Mouse (Mus musculus) liver, embryonic 15.5 days (tissue): Measurements from ENCODE around the gene Abca4. TPM values are rescaled to one million over a fixed set of nuclear protein-coding genes. Genes with fewer than 3 reads are reported as not detected.
A peak's percentile ranks its signal among the peaks of the same experiment; 100 is the strongest.

Source experiments
- ATAC-seq: fragments of 200-750 bp; cut with Nextera tagmentation; 2 replicates; pipeline ENCODE4 v1.8.0; 2017; ENCODE audit warnings: moderate number of reproducible peaks, mild to moderate bottlenecking, moderate library complexity; ENCODE audit not compliant: insufficient read depth
- H3K27ac ChIP-seq: fragments of 300-500 bp; sonication (generic); replicated peaks from 2 replicates; pipeline ENCODE4 v1.5.1; 2015; ENCODE audit warnings: mild to moderate bottlenecking, inconsistent platforms
- H3K27me3 ChIP-seq: fragments of 300-500 bp; sonication (generic); 2 replicates; pipeline ENCODE4 v1.6.1; 2015; ENCODE audit warnings: mild to moderate bottlenecking, inconsistent platforms
- H3K36me3 ChIP-seq: fragments of 300-500 bp; sonication (generic); replicated peaks from 2 replicates; pipeline ENCODE4 v1.6.1; 2015; ENCODE audit warnings: moderate library complexity, mild to moderate bottlenecking, inconsistent platforms
- H3K4me1 ChIP-seq: fragments of 300-500 bp; sonication (generic); replicated peaks from 2 replicates; pipeline ENCODE4 v1.6.1; 2015; ENCODE audit warnings: inconsistent platforms
- H3K4me2 ChIP-seq: fragments of 300-500 bp; sonication (generic); 2 replicates; pipeline ENCODE4 v1.6.1; 2015; ENCODE audit warnings: moderate library complexity, mild to moderate bottlenecking, inconsistent platforms
- H3K4me3 ChIP-seq: fragments of 300-500 bp; sonication (generic); replicated peaks from 2 replicates; pipeline ENCODE4 v1.5.1; 2015; ENCODE audit warnings: mild to moderate bottlenecking, inconsistent platforms
- H3K9ac ChIP-seq: fragments of 300-500 bp; sonication (generic); 2 replicates; pipeline ENCODE4 v1.6.1; 2015; ENCODE audit warnings: moderate library complexity, mild to moderate bottlenecking, inconsistent platforms
- H3K9me3 ChIP-seq: fragments of 300-500 bp; sonication (generic); replicated peaks from 2 replicates; pipeline ENCODE4 v1.6.1; 2016; ENCODE audit warnings: inconsistent platforms
- whole genome bisulfite sequencing: fragments of 180-500 bp; shearing (Covaris S2); methylation state at CpG from one replicate; pipeline ENCODE4 v1.1.7; 2015; ENCODE audit warnings: mixed read lengths; ENCODE audit not compliant: insufficient replicate concordance; 5-methylcytosine and 5-hydroxymethylcytosine counted together
- polyA plus RNA-seq: library from polyadenylated mRNA; unstranded; fragments of >200 nt; fragmentation: Nextera tagmentation; extraction: Ambion mirVana; gene quantifications from 2 replicates; pipeline ENCODE4 v1.2.1, GENCODE M21; 2015

Abca4 gene
- polyA plus RNA-seq, 1 experiment from 2014 or later, result 0.26 TPM

DNA sequence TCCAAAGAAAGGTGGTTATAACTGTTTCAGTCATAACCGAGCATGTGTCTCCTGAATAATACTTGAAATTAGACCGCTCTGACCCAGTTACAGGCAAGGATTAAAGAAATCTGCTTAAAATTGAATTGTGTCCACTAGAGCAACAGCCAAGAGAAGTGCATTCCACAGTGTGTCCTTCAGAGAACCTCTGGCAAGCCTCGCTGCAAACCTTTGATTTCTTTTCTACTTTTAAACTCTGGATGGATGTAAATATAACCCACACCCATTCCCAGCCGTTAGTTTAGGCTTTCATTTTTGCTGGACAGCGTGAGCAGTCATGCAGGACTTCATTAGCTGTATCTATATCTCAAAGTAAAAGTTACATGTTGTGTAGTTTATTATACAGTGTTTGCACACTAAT lies 17.6 kb upstream of the Abca4 start:
- H3K27me3 ChIP-seq, result no peaks in the 10 kb centered on the region
- H3K27ac ChIP-seq, result no peak overlapping the region
- H3K4me2 ChIP-seq, result no peak overlapping the region
- H3K9me3 ChIP-seq, result no peaks in the 10 kb centered on the region
- whole genome bisulfite sequencing, result 54% methylated on average over 5 of the region's 5 CpGs
- 0 out of 2 replicates have a peak, but pooled peaks cover 3% of the 10 kb centered on the region for H3K4me1 ChIP-seq
- H3K9ac ChIP-seq, result no peak overlapping the region
- no peak for ATAC-seq
- no peaks in the 10 kb centered on the region for H3K36me3 ChIP-seq
- no peak overlapping the region for H3K4me3 ChIP-seq

DNA sequence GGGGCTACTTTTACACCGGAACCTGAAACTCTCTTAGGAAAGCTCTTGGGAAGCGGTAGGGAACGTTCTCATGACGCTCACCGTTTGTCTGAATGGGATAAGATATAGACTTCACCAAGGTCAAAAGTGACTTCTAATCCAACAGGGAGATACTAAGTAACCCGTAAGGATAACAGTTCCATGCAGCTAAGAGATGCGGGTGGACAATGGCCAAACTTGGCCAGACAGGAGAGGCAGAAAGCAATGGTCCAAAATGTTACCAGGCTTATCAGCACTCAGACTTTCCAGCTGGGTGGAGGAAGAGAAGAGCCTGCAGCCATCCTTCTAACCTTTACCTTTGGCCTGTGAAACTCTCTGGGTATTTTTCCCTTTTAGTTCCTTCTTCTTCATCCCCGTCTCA lies 16.5 kb upstream of the Abca4 start:
- Histone ChIP-seq H3K4me2 (no peak overlapping the region), H3K27me3 (no peaks in the 10 kb centered on the region), H3K9ac (no peak overlapping the region), H3K36me3 (no peaks in the 10 kb centered on the region), H3K4me3 (no peak overlapping the region), H3K9me3 (no peaks in the 10 kb centered on the region), H3K27ac (no peak overlapping the region), H3K4me1 (0 out of 2 replicates have a peak, but pooled peaks cover 3% of the 10 kb centered on the region)
- ATAC-seq, result no peak
- WGBS, result 75% methylated on average over 8 of the region's 8 CpGs

DNA sequence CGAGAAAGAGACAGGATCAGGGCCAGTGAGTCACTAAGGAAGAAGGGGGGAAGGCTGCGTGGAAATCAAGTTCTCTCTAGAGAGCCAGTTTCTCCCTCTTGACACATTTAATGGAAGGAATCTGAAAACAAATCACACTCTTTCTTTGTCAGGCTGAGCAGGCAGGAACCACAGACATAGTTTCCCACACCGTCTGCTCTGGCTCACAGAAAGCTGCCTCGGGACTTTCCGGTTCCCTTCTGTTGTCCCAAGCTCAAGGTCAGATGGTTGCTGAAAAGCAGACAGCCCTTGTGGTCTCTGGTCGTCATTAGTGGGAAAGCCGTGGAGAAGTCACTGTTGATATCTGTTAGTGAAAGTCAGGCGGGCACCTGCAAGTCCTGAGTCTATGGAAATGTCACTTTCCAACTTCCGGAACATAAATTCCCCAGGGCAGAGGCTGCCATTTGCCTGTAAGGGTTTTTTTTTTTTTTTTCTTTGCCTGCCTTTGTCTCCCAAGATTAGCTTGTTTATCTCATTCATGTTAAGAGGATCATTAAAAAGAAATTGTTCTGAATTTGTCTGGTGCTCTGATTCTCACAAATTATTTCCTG lies 10.9 kb upstream of the Abca4 start:
- Histone ChIP-seq H3K27me3 (no peaks in the 10 kb centered on the region), H3K9me3 (no peaks in the 10 kb centered on the region), H3K36me3 (no peaks in the 10 kb centered on the region), H3K4me1 (0 out of 2 replicates have a peak, but pooled peaks cover 7% of the 10 kb centered on the region), H3K9ac (no peak overlapping the region), H3K27ac (no peak overlapping the region), H3K4me2 (no peak overlapping the region), H3K4me3 (no peak overlapping the region)
- ATAC-seq, result 0 out of 2 replicates have a peak, but pooled peaks have one; percentile 15
- 51% methylated on average over 9 of the region's 9 CpGs for WGBS

DNA sequence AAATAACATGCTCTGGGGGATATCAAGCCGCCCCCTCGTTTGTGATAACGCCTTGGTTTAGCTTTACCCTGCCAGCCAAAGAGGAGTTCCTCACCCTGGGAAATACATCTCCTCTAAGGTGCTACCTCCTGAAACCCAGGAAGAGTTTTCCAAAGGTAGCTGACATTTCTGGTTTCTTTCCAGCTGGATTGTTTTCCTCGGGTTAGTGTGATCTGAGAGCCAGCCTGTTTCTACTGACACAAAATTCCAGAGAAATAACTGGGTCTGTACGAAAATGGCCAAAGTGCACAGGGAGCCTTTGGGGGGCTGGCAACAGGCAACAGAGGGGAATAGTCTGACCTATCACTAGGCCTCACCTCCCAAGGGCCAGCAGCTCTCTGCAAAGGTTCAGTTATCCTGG lies 10.0 kb upstream of the Abca4 start:
- no peak for ATAC-seq
- no peak overlapping the region for H3K4me2 ChIP-seq
- no peak overlapping the region for H3K27ac ChIP-seq
- no peak overlapping the region for H3K4me3 ChIP-seq
- H3K36me3 ChIP-seq, result no peaks in the 10 kb centered on the region
- no peaks in the 10 kb centered on the region for H3K9me3 ChIP-seq
- 0 out of 2 replicates have a peak, but pooled peaks cover 7% of the 10 kb centered on the region for H3K4me1 ChIP-seq
- no peak overlapping the region for H3K9ac ChIP-seq
- H3K27me3 ChIP-seq, result no peaks in the 10 kb centered on the region
- WGBS, result 61% methylated on average over 5 of the region's 5 CpGs

DNA sequence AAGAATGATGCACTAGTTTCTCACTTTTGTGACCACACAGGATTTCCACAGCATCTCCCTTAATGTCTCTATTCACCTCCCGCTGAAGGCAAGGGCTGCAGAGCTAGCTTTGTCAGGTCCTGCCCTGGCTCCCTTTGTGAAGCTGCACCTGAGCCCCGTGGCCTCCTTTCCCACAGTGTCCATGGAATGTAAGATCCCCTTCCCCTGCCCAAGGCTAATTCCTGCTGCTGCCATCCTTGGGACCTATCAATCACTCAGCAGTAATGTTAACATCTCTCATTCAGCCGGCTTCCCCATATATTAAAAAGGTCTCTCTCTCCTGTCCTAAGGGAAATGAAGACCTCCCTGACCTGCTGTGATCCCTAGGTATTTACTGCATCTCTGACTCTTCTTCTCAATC lies 9.2 kb upstream of the Abca4 start:
- H3K9ac ChIP-seq, result no peak overlapping the region
- no peaks in the 10 kb centered on the region for H3K9me3 ChIP-seq
- no peak overlapping the region for H3K27ac ChIP-seq
- no peak overlapping the region for H3K4me2 ChIP-seq
- no peaks in the 10 kb centered on the region for H3K27me3 ChIP-seq
- no peaks in the 10 kb centered on the region for H3K36me3 ChIP-seq
- no peak overlapping the region for H3K4me3 ChIP-seq
- no peak for ATAC-seq
- 0 out of 2 replicates have a peak, but pooled peaks cover 3% of the 10 kb centered on the region for H3K4me1 ChIP-seq
- WGBS, result 48% methylated on average over 3 of the region's 3 CpGs

DNA sequence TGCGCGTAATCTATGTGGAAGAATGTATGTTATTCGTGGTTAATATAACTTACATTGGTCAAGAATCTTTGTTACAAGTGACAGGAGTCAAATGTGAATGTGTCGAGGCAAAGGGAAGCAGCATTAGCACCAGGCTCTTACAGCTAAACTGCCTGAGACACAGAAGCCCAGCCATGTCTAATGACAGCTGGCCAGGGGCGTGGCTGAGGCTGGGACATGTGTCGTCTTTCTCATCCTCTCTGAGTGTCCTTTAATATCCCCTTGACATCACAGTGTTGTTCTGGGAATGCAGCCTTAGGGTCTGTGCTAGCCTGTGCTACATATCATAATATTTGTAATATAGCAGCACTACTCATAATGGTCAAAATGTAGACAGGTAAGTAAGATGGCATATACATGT lies 3.7 kb upstream of the Abca4 start:
- ATAC-seq, result no peak
- WGBS, result 56% methylated on average over 6 of the region's 6 CpGs
- Histone ChIP-seq H3K27me3 (peaks cover 24% of the 10 kb centered on the region), H3K27ac (no peak overlapping the region), H3K9me3 (no peaks in the 10 kb centered on the region), H3K36me3 (no peaks in the 10 kb centered on the region), H3K9ac (no peak overlapping the region), H3K4me2 (no peak overlapping the region), H3K4me3 (no peak overlapping the region), H3K4me1 (0 out of 2 replicates have a peak, but pooled peaks cover 3% of the 10 kb centered on the region)

DNA sequence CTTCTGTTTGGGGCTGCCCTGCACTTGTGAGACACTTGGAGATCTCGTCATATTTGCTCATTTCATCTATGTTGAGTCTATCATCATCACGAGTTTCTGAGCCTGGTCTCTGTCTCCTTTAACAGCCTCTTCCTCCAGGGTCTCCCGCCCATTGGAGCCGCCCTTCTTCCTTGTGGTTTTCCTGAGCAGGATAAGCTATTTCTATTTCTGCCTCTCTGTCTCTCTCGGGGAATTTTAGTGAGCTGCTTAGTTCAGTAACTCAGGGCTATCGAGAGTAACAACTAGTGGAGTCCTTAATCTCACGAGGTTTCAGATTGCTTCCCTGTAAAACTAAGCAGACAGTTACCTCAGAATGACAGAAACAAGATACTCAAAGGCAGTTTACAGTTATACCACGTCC lies 1.1 kb upstream of the Abca4 start:
- WGBS, result 4% methylated on average over 8 of the region's 8 CpGs
- Histone ChIP-seq H3K4me3 (no peak overlapping the region), H3K4me2 (no peak overlapping the region), H3K9me3 (no peaks in the 10 kb centered on the region), H3K4me1 (peaks cover 4% of the 10 kb centered on the region; the same call in 1 of the 2 replicates), H3K27ac (no peak overlapping the region), H3K36me3 (no peaks in the 10 kb centered on the region), H3K27me3 (peaks cover 24% of the 10 kb centered on the region), H3K9ac (no peak overlapping the region)
- ATAC-seq, result no peak

DNA sequence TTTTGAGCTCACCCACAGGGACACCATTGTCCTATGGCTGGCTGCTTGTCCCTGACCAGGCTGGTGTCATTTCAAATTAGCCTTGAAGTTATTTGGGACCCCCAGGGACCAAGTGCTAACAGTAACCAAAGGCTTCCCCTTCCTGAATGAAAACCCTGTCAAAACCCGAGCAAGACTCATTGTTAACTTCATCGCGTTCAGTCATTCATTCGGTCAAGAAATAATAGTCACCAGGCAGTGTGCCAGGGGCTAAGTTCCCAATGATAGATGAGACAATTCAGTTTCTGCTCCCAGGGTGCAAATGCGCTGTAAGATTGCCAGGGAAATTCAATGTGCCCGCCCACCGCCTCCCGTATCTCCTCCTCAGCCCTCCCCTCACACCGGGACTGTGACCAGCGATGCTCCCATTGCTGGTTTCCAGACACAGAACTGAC lies 2.0 kb downstream of the Abca4 start:
- no peak for ATAC-seq
- 62% methylated on average over 10 of the region's 10 CpGs for WGBS
- Histone ChIP-seq H3K27me3 (peaks cover 24% of the 10 kb centered on the region), H3K4me1 (peaks cover 11% of the 10 kb centered on the region), H3K36me3 (no peaks in the 10 kb centered on the region), H3K4me2 (no peak overlapping the region), H3K9ac (no peak overlapping the region), H3K27ac (no peak overlapping the region), H3K9me3 (no peaks in the 10 kb centered on the region), H3K4me3 (no peak overlapping the region)

DNA sequence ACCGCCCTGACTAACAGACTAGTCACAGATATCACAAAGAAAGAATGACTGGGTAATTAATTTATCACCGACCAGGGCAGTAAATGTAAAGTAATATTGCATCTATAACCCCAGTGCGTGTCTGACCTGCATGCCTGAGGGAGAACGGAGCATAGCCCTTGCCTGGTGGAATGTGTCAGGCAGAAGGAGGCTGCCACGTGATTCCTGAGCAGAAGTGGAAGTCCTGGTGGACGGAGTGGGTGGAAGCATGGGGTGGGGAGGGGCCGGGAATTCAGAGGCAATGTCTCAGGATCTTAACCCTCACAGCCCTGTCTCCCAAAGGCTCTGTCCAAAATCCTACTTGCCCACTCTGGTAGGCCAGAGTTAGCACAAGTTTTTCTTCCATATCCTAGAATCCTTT lies 3.2 kb downstream of the Abca4 start:
- no peak for ATAC-seq
- Histone ChIP-seq H3K27me3 (peaks cover 24% of the 10 kb centered on the region), H3K4me2 (no peak overlapping the region), H3K4me3 (no peak overlapping the region), H3K9me3 (no peaks in the 10 kb centered on the region), H3K4me1 (peaks cover 11% of the 10 kb centered on the region), H3K36me3 (no peaks in the 10 kb centered on the region), H3K9ac (no peak overlapping the region), H3K27ac (no peak overlapping the region)
- 52% methylated on average over 7 of the region's 7 CpGs for WGBS

DNA sequence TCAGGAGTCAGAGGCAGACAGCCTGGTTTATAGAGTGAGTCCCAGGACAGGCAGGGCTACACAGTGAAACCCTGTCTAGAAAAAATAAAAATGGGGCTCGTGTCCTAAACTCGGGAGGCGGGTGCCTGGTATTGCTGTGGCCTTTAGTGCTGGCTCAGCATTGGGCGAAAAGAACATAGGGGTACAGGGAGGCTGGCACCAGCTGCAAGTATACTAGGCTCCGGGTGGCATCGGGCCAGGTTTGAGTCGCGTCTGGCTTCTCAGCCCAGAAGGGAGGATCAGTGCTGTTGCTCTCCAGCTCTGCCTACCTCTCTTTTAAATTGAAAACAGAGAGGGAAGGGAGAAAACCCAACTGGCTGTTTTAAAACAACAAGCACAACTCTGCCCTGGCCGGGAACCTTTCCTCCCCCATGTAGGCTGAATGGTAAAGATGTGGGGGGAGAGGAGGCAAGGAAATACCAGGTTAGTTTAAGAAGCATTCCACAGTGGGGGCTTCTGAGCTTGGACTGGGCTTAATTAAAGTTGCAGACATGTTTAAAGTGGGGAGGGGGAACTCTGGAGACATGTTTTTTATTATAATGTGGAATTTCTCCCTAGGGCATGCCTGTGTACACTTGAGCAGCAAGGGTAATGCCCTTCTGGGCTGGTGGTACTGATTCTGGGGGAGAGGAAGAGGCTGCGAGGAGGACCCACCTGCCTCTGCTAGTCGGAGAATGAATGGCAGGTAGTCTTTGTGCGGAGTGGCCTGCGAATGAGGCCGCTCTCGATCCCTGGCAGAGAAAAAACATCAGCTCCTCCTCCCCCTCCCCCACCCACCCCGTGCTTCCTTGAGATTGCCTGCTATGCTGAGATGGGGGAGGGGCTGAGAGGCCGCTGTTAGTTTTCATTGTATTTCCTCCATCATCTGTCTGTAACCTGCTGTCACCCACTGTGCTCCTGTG lies 3.9 kb downstream of the Abca4 start:
- Histone ChIP-seq H3K9ac (no peak overlapping the region), H3K4me2 (no peak overlapping the region), H3K36me3 (no peaks in the 10 kb centered on the region), H3K4me3 (no peak overlapping the region), H3K9me3 (no peaks in the 10 kb centered on the region), H3K27me3 (peaks cover 17% of the 10 kb centered on the region), H3K4me1 (peaks cover 11% of the 10 kb centered on the region), H3K27ac (no peak overlapping the region)
- WGBS, result 38% methylated on average over 17 of the region's 17 CpGs
- ATAC-seq, result no peak

DNA sequence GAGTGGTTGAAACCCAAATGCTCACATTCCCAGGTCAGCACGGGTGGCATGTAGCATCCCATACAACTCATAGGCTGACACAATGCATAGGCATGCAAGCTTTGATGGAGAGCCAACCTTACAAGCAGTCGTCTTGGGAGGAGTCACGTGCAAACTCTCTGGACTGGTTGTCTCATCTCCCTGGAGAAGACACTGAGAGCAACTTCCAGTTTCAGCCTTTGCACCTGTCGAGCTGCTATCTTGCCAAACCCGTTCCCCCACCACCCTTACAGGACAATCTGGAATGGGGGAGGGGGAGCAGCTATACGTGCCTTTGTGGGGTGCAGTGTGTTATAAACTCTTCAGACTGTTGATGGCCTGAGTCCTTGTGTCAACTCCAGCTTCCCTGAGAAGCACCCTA lies 4.9 kb downstream of the Abca4 start:
- no peak for ATAC-seq
- no peak overlapping the region for H3K27ac ChIP-seq
- 34% methylated on average over 6 of the region's 6 CpGs for WGBS

More for the DNA sequence above, 4.9 kb downstream of the Abca4 start:
- H3K27me3 ChIP-seq, result peaks cover 7% of the 10 kb centered on the region
- no peaks in the 10 kb centered on the region for H3K36me3 ChIP-seq
- H3K4me2 ChIP-seq, result no peak overlapping the region
- H3K9me3 ChIP-seq, result no peaks in the 10 kb centered on the region
- H3K4me3 ChIP-seq, result no peak overlapping the region
- H3K4me1 ChIP-seq, result peaks cover 8% of the 10 kb centered on the region
- no peak overlapping the region for H3K9ac ChIP-seq
